Mouse (Mus musculus) MN1 (cell line): ENCODE data around the gene Dnah9.

Source experiments
- DNase-seq: peaks from one replicate; pipeline ENCODE4 v3.0.0-alpha.2; 2016; ENCODE audit warnings: low spot score

The Dnah9 gene

GRCm38 (mm10) chr11:65794428-65795219, 373.7 kb downstream of the Dnah9 start:
- DNase-seq = no peak

- DNase-seq = peak; percentile 93
These were observed 380.2 kb downstream of the Dnah9 start, which contains the start of gene Map2k4 for GRCm38 (mm10) chr11:65788154-65788553. Gene Map2k4, minus strand, starts transcription at chr11:65788297.

GRCm38 (mm10) chr11:65787421-65788151, 380.8 kb downstream of the Dnah9 start:
- DNase-seq = peak; percentile 41

- no peak for DNase-seq
These were observed 382.2 kb downstream of the Dnah9 start for GRCm38 (mm10) chr11:65786160-65786559.

- DNase-seq = no peak
These were observed 386.8 kb downstream of the Dnah9 start for GRCm38 (mm10) chr11:65781596-65781995.
